ENCODE assay signal across 1 mouse cellular context in genomic region chr17:47730633-47731575, GRCm38 (mm10).
TF ChIP-seq lines count a peak whose summit lies in the region.

No protein-coding gene starts in this region.

TF ChIP-seq in MEL, 35 proteins besides CTCF, POLR2A, EP300 and RAD21:
- TF ChIP-seq ZMIZ1 (IDR thresholded peaks at IDR 0.05; ENCODE audit: low read depth, low read length) (no peak), GABPA (IDR thresholded peaks at IDR 0.05; ENCODE audit: low read depth, low read length) (no peak), SIN3A (IDR thresholded peaks at IDR 0.05; ENCODE audit: low read length) (no peak), TBP (IDR thresholded peaks at IDR 0.05; ENCODE audit: low read depth, low read length) (no peak), ZNF384 (IDR thresholded peaks at IDR 0.05; ENCODE audit: low read depth, low read length) (no peak), NRF1 (IDR thresholded peaks at IDR 0.05; ENCODE audit: insufficient read depth, low read depth, low read length, poor library complexity, severe bottlenecking) (no peak), ETS1 (IDR thresholded peaks at IDR 0.05; ENCODE audit: low read depth, low read length) (no peak), TCF12 (IDR thresholded peaks at IDR 0.05; ENCODE audit: low read depth, low read length) (no peak), TAL1 (IDR thresholded peaks at IDR 0.05; ENCODE audit: low read length) (no peak), MYB (IDR thresholded peaks at IDR 0.05; ENCODE audit: low read depth, low read length) (no peak), CHD1 (IDR thresholded peaks at IDR 0.05; ENCODE audit: low read depth, low read length) (no peak), MAZ (IDR thresholded peaks at IDR 0.05; ENCODE audit: low read depth, low read length) (no peak), ZC3H11A (IDR thresholded peaks at IDR 0.05; ENCODE audit: low read depth, low read length) (no peak), USF1 (IDR thresholded peaks at IDR 0.05; ENCODE audit: low read depth, low read length) (no peak)
